Mouse (Mus musculus) left cerebral cortex, adult 2 months (tissue): ENCODE measurements around the gene 4632433K11Rik. TPM values are rescaled to one million over a fixed set of nuclear protein-coding genes. Genes with fewer than 3 reads are reported as not detected.

Experiments used
- DNase-seq, 2 experiments: peaks; one replicate each; pipeline ENCODE4 v3.0.0; 2021 to 2022; ENCODE audit warnings: low spot score in 2 of 2, mixed read lengths in 1 of 2; ENCODE audit errors: extremely low spot score in 1 of 2
- H3K27ac ChIP-seq: fragments of 200-600 bp; 2 replicates; pipeline ENCODE4 v1.8.1; 2022
- H3K4me3 ChIP-seq: fragments of 200-600 bp; 2 replicates; pipeline ENCODE4 v1.8.1; 2022
- CTCF ChIP-seq: fragments of 200-600 bp; IDR thresholded peaks from 2 replicates; pipeline ENCODE4 v1.8.1; 2022; ENCODE audit warnings: antibody characterized with exemption, mild to moderate bottlenecking, moderate library complexity
- intact Hi-C: fragments of 180-260 bp; cut with DNase I; formaldehyde crosslinking; loops from one replicate; pipeline ENCODE4 v1.15.1; 2025
- total RNA-seq, 2 experiments: library from RNA; stranded (reverse); gene quantifications; 2 replicates each; pipeline ENCODE4 v1.2.3; 2021

4632433K11Rik gene
- total RNA-seq, 2 experiments from 2014 or later: not detected

DNA sequence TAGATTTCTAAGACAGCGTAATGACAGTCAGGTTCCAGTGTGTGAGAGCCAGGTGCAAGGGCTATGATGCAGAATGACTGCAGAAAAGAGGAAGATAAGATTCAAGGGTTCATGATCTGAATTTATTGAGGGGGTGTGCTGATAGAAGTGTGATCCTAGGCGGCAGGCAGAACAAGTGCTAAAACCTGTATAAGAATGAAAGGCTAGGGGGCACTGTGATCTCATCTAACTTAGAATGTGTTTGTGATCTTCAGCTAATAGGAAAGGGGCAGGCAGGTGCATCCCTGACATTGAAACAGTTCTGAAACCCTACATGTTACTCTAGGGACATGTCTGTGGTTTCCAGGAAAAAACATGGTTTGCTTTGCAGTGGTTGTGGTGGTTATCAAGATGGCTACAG, 12.2 kb downstream of the 4632433K11Rik start:
- Histone ChIP-seq H3K27ac (no peak overlapping the region), H3K4me3 (no peak overlapping the region)
- DNase-seq: no peak
- peak; percentile 25; the same call in 1 of the 2 replicates for TF ChIP-seq CTCF
- intact Hi-C loops: loop anchor here (2.0 kb wide), 1 partner anchor 103 kb away; no protein-coding TSS in a partner anchor

DNA sequence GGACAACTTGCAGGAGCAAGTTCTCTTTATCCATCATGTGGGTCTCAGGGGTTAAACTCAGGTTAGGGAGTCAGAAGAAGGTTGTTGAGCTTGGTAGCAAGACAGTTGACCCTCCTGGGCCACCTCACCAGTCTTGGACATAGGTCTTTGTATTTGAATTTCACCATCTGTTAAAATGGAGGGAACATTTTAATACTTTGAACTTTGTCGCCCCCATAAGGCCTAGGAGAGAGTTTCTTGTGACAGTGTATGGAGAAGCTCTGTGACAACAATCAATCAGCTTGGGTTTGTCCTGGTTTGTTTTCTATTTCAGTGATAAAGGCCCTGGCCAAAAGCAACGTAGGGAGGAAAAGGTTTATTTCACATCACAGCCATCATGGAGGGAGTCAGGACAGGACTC, 13.4 kb downstream of the 4632433K11Rik start:
- H3K27ac ChIP-seq: no peak overlapping the region
- no peak overlapping the region for H3K4me3 ChIP-seq
- intact Hi-C loops: loop anchor here (2.0 kb wide), 1 partner anchor 105 kb away; no protein-coding TSS in a partner anchor
- DNase-seq: no peak
- peak; percentile 52 for TF ChIP-seq CTCF

DNA sequence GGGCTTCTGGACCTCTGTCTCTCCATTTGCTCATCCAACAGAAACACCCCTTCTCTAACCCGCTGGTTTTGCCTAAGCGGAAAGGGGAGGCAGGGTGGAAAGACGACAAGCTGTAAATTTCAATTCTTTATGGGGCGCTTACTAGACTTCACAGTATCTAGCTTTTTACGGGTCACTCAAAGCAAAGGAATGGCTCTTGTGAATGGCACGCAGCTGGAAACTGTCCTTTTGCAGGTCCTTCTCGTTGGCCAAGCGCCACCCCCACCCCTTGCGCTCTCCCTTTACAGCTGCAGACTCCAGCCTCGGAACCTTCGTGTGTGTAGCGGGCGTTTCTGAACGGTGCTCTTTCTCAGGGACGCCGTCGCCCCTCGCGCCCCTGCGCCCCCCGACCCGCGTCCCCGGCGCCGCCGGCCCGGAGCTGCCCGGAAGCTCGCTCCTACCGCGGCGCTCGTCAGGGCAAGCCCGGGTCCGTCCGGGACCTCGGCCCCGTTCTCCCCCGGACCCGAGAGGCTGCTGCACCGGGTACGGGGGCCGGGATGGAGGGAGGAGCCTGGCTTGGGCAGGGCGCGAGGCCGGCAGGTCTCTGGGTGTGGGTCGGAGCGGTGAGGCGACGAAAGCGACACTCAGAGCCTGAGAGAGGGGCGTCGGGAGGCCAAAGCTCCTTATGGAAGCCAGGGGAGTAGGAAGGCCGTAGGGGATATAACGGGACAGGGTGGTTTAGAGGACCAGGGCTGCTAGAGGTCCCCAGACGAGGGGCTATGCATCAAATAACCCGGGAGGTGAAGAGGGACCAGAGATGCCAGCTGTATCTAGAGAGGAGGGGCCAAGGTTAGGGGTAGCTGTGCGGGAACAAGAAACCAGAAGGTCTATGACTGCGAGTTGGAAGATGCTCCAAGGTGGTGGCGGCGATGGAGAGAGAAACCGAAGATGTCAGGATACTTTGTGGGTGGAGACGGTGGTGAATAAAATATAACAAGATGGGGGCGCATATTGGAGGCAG, 17.6 kb downstream of the 4632433K11Rik start, which contains the start of gene Zfp580:
Gene Zfp580, plus strand, starts transcription at position 346 of the 1,000 bp plus-strand sequence.
- TF ChIP-seq CTCF: no peak
- intact Hi-C loops: loop anchor here (2.0 to 10.0 kb wide), 3 partner anchors 55 to 497 kb away; partner anchors contain the start of genes Shisa7 and Zfp579
- peak; percentile 81 to 83 for DNase-seq

DNA sequence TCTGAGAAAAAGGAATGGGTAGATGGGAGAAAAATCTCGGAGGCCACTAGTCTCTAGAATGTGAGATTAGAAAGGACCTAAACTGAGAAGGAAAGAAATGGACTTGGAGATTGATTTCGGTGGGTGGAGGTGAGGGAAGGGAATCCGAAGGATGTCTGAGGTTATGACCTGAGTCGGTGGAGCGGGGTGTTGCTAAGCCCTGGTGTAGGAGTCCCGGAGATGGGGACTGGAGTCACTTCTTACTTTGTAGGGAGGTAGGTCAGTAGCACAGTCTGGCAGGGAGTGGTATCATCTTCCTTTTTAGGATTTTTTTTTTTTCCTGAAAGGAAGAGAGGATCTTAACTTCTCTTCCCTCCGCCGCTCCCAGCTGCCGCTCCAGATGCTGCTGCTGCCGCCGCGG, 18.5 kb downstream of the 4632433K11Rik start:
- intact Hi-C loops: loop anchor here (10.0 kb wide), 2 partner anchors 208 to 498 kb away; partner anchors contain the start of gene Shisa7
- TF ChIP-seq CTCF: no peak
- H3K4me3 ChIP-seq: peak overlapping the region; percentile 67
- no peak for DNase-seq
- H3K27ac ChIP-seq: peak overlapping the region; percentile 95

More for the DNA sequence above, 17.6 kb downstream of the 4632433K11Rik start, which contains the start of gene Zfp580:
- Histone ChIP-seq H3K27ac (peak within 1 kb of the TSS; percentile 95), H3K4me3 (peak within 1 kb of the TSS; percentile 67)

DNA sequence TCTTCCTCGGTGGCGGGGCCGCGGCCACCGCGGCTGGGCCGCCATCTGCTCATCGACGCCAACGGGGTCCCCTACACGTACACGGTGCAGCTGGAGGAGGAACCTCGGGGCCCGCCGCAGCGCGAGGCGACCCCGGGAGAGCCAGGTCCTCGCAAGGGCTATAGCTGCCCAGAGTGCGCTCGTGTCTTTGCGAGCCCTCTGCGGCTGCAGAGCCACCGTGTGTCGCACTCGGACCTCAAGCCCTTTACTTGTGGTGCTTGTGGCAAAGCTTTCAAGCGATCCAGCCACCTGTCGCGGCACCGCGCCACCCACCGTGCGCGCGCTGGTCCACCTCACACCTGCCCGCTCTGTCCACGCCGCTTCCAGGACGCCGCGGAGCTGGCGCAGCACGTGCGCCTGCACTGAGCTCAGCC, 19.0 kb downstream of the 4632433K11Rik start:
- Histone ChIP-seq H3K27ac (peak overlapping the region; percentile 95), H3K4me3 (peak overlapping the region; percentile 67)
- DNase-seq: peak in 1 of 2 experiments; percentile 32
- intact Hi-C loops: loop anchor here (10.0 kb wide), 2 partner anchors 208 to 498 kb away; partner anchors contain the start of gene Shisa7
- no peak for TF ChIP-seq CTCF

DNA sequence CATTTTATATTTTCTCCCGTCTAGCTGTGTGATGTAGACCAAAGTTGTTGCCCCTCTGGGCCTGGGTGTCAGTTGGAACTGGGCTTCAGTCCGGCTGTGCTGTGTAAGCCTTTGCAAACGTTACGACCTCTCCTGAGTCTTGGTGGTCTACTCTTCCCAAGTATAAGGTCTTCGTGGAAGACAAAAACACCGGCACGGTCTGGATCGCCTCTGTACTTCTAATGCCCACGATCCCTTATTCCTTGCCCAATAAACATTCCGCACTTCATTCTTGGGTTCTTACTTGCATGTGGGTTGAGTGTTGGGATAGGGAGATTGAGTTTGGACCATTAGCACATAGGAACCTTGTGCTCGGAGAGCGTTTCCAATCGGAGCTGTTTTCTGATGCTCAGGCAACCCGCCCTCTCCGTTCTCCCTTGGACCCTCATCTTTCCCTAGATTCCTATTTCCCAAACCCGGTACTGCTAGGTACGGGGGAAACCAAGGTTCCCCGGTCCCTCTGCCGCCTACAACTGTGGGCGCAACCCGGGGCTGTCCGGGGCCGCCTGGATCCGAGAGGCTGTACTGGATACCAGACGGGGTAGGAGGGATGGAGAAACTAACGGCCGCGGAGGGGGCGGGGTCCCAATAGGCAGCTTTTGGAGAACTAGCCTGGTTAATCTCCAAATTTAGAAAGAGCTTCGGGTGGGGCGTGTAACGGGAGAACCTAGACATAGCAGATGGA, 19.7 kb downstream of the 4632433K11Rik start:
- intact Hi-C loops: loop anchor here (10.0 kb wide), 2 partner anchors 209 to 499 kb away; partner anchors contain the start of gene Shisa7
- peak; percentile 54 to 62 for DNase-seq
- peak overlapping the region; percentile 67 for H3K4me3 ChIP-seq
- H3K27ac ChIP-seq: peak overlapping the region; percentile 20; the same call in 1 of the 2 replicates
- TF ChIP-seq CTCF: no peak

DNA sequence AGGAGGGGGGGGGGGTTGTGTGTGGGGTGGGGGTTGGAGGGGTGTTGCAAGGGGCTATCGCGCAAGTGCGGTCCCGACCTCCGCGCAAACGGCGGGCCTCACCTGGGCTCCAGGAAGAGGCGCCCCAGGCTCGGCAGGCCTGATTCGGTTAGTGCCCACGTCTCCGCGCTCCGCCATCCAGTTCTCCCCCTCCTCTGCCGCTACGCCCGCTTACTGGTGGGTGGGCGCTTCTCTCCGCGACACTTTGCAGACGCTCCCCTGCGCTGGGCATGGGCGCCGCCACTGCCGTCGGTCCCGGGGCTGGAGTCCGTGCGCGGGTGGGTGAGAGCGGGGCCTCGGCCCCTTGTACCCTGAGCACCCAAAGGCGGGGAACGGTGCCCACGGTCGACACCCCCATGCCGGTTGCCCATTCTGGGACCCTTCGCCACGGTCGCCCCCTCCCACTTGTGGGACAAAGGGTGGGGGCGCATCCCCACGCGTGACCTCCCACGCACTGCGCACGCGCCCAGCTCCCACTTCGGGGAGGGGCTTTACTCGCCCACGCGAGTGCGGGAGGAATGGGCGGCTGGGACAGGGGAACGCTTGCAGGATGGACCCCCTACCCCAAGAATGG, 22.8 kb downstream of the 4632433K11Rik start:
- peak; percentile 67 to 73 for DNase-seq
- TF ChIP-seq CTCF: no peak
- Histone ChIP-seq H3K4me3 (peak overlapping the region; percentile 67), H3K27ac (peak overlapping the region; percentile 97)
- intact Hi-C loops: loop anchor here (10.0 kb wide), 2 partner anchors 212 to 502 kb away; partner anchors contain the start of gene Shisa7

DNA sequence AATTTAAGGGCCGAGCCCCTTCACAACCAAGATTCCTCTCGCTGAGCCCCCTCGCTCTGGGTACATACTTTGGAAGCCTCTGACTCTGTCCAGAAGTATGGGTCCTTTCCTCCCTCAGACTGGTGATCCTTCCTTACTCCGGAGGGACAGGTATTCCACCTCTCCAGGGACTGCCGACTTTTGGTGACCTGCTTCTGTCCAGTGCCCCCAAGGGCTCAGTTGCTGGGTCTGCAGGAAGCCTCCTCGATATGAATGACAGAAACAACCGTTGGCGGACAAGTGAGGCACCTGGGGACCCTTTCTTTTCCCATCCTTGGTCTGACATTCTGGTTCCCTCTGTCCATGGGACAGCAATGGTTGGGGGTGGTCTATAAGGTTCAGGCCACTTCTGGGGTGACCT, 23.5 kb downstream of the 4632433K11Rik start:
- TF ChIP-seq CTCF: no peak
- intact Hi-C loops: loop anchor here (10.0 kb wide), 2 partner anchors 213 to 503 kb away; partner anchors contain the start of gene Shisa7
- Histone ChIP-seq H3K4me3 (peak overlapping the region; percentile 67), H3K27ac (peak overlapping the region; percentile 97)
- no peak for DNase-seq

DNA sequence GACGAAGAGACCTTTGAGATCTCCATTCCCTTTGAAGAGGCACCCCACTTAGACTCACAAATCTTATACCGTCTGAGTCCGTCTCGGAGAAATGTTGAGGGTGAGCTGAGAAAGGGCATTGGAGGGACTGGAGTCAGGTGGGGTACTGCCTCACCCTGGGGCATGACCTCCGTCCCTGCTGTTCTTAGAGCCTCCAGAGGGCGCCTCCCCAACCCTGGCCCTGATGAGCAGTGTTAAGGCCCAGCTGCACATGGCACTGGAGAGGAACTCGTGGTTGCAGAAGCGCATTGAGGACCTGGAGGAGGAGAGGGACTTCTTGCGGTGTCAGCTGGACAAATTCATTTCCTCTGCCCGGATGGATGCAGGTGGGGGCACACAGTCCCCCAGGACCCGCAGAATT, 23.9 kb downstream of the 4632433K11Rik start:
- peak in 1 of 2 experiments; percentile 41 for DNase-seq
- no peak; the same call in none of the 2 replicates for TF ChIP-seq CTCF
- Histone ChIP-seq H3K27ac (peak overlapping the region; percentile 97), H3K4me3 (peak overlapping the region; percentile 67)
- intact Hi-C loops: loop anchor here (10.0 kb wide), 2 partner anchors 213 to 503 kb away; partner anchors contain the start of gene Shisa7

DNA sequence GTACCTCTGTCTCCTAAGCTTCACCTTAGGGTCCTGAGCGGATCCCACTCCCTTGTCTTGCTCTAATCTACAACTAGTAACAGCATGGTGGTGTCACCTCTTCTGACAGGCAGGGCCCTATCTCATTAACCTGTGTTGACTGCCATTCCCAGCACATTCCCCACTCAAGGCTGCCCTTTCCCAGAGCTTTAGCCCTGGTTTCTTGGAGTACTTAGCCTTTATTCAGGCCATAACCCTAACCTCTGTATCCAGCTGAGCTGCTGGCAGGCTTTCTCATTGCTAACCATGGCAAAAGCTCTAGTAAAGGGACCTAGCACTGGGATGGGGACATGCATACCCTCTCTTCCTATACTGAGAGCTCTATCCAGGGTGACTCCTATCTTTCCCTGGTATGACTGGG, 24.7 kb downstream of the 4632433K11Rik start:
- Histone ChIP-seq H3K27ac (peak overlapping the region; percentile 28; the same call in 1 of the 2 replicates), H3K4me3 (no peak overlapping the region)
- no peak for TF ChIP-seq CTCF
- intact Hi-C loops: loop anchor here (10.0 kb wide), 2 partner anchors 214 to 504 kb away; partner anchors contain the start of gene Shisa7
- no peak for DNase-seq
